Mouse (Mus musculus) thymus, adult 2 months (tissue): ENCODE results near the gene Lamtor2. TPM values are rescaled to one million over a fixed set of nuclear protein-coding genes. Genes with fewer than 3 reads are reported as not detected.
"Not testable (repeated sequence)": the region's sequence is repeated elsewhere in the genome, so short reads cannot be mapped to it uniquely, and the experiment has no call there.

ENCODE experiments used
- DNase-seq: peaks from one replicate; pipeline ENCODE4 v3.0.0; 2021
- H3K27ac ChIP-seq: fragments of 200-500 bp; 2 replicates; pipeline ENCODE4 v1.5.1; 2012; ENCODE audit warnings: low read length, control low read depth; ENCODE audit not compliant: control insufficient read depth, insufficient read depth
- H3K27me3 ChIP-seq: fragments of 200-500 bp; 2 replicates; pipeline ENCODE4 v1.6.1; 2012; ENCODE audit warnings: mild to moderate bottlenecking, low read length, moderate library complexity, mixed read lengths; ENCODE audit not compliant: control insufficient read depth, insufficient read depth
- H3K36me3 ChIP-seq: fragments of 200-500 bp; 2 replicates; pipeline ENCODE4 v1.6.1; 2012; ENCODE audit warnings: mild to moderate bottlenecking, low read length, moderate library complexity; ENCODE audit not compliant: control insufficient read depth, insufficient read depth
- H3K4me1 ChIP-seq: fragments of 200-500 bp; replicated peaks from 2 replicates; pipeline ENCODE4 v1.6.1; 2012; ENCODE audit warnings: low read length; ENCODE audit not compliant: control insufficient read depth, insufficient read depth
- H3K4me3 ChIP-seq: fragments of 200-500 bp; 2 replicates; pipeline ENCODE4 v1.5.1; 2012; ENCODE audit warnings: mild to moderate bottlenecking, low read length, control low read depth, moderate library complexity; ENCODE audit not compliant: control insufficient read depth, insufficient read depth
- CTCF ChIP-seq: fragments of 200-500 bp; IDR thresholded peaks from 2 replicates; pipeline ENCODE4 v1.5.1; 2012; ENCODE audit warnings: mild to moderate bottlenecking, control low read depth, low read length, moderate library complexity, borderline replicate concordance; ENCODE audit not compliant: control insufficient read depth, poor library complexity, insufficient read depth; ENCODE audit errors: extremely low read depth
- POLR2A ChIP-seq: fragments of 200-500 bp; IDR thresholded peaks from 2 replicates; pipeline ENCODE4 v1.6.1; 2012; ENCODE audit warnings: mild to moderate bottlenecking, low read length, control low read depth, moderate library complexity; ENCODE audit not compliant: control insufficient read depth, poor library complexity, insufficient read depth; ENCODE audit errors: extremely low read depth
- WGBS: fragments of 180-500 bp; shearing (Covaris S2); methylation state at CpG from one replicate; pipeline ENCODE4 v1.1.7; 2018; 5-methylcytosine and 5-hydroxymethylcytosine counted together
- polyA plus RNA-seq: library from polyadenylated mRNA; depleted of rRNA; stranded (reverse); fragments of >200 nt; gene quantifications from 2 replicates; pipeline ENCODE4 v1.2.3, GENCODE M21; 2012; rRNA removed

Gene Lamtor2
- 128 and 141 TPM in 2 replicates for polyA plus RNA-seq

- under 1% methylated on average over 48 of the region's 48 CpGs for WGBS
- Histone ChIP-seq H3K4me1 (peaks cover 12% of the 10 kb centered on the region), H3K27me3 (no peaks in the 10 kb centered on the region), H3K27ac (peak within 1 kb of the TSS; percentile 73), H3K36me3 (no peaks in the 10 kb centered on the region; the same call in 1 of the 2 replicates), H3K4me3 (peak within 1 kb of the TSS; percentile 92)
- peak; percentile 95 for DNase-seq
- TF ChIP-seq POLR2A: peak; percentile 72
- TF ChIP-seq CTCF: 0 out of 2 replicates have a peak, but pooled peaks have one; percentile 15
These were observed at the start of gene Lamtor2 for GRCm38 (mm10) chr3:88552676-88553524. Gene Lamtor2, minus strand, starts transcription at chr3:88553074.

GRCm38 (mm10) chr3:88602466-88602865 lies 49.6 kb upstream of the Lamtor2 start:
- DNase-seq: no peak
- H3K27me3 ChIP-seq: no peaks in the 10 kb centered on the region
- 91% methylated on average over 4 of the region's 4 CpGs for WGBS
- TF ChIP-seq POLR2A (no peak), CTCF (no peak)
- H3K27ac ChIP-seq: no peak overlapping the region
- no peaks in the 10 kb centered on the region for H3K36me3 ChIP-seq
- no peak overlapping the region for H3K4me3 ChIP-seq
- no peaks in the 10 kb centered on the region; the same call in 1 of the 2 replicates for H3K4me1 ChIP-seq

- H3K27ac ChIP-seq, H3K36me3 ChIP-seq, DNase-seq, H3K4me3 ChIP-seq, H3K27me3 ChIP-seq: not testable (repeated sequence)
- H3K4me1 ChIP-seq: peaks cover 12% of the 10 kb centered on the region
- WGBS: 97% methylated on average over 4 of the region's 4 CpGs
These were observed 43.7 kb upstream of the Lamtor2 start for GRCm38 (mm10) chr3:88596547-88596946.

GRCm38 (mm10) chr3:88593893-88594580 lies 41.2 kb upstream of the Lamtor2 start:
- H3K27me3 ChIP-seq: no peaks in the 10 kb centered on the region
- no peak for DNase-seq

GRCm38 (mm10) chr3:88592942-88593576 lies 40.2 kb upstream of the Lamtor2 start:
- 8% methylated on average over 10 of the region's 10 CpGs for WGBS
- Histone ChIP-seq H3K36me3 (peaks cover 8% of the 10 kb centered on the region), H3K27me3 (no peaks in the 10 kb centered on the region), H3K4me3 (peak overlapping the region; percentile 95), H3K27ac (peak overlapping the region; percentile 71; the same call in 1 of the 2 replicates), H3K4me1 (peaks cover 12% of the 10 kb centered on the region)
- peak; percentile 51 for DNase-seq
- TF ChIP-seq POLR2A (no peak), CTCF (no peak)

More at GRCm38 (mm10) chr3:88593893-88594580, 41.2 kb upstream of the Lamtor2 start:
- Histone ChIP-seq H3K36me3 (no peaks in the 10 kb centered on the region), H3K4me1 (peaks cover 12% of the 10 kb centered on the region), H3K27ac (no peak overlapping the region), H3K4me3 (no peak overlapping the region)
- no peak for TF ChIP-seq CTCF
- 96% methylated on average over 10 of the region's 10 CpGs for WGBS

DNA sequence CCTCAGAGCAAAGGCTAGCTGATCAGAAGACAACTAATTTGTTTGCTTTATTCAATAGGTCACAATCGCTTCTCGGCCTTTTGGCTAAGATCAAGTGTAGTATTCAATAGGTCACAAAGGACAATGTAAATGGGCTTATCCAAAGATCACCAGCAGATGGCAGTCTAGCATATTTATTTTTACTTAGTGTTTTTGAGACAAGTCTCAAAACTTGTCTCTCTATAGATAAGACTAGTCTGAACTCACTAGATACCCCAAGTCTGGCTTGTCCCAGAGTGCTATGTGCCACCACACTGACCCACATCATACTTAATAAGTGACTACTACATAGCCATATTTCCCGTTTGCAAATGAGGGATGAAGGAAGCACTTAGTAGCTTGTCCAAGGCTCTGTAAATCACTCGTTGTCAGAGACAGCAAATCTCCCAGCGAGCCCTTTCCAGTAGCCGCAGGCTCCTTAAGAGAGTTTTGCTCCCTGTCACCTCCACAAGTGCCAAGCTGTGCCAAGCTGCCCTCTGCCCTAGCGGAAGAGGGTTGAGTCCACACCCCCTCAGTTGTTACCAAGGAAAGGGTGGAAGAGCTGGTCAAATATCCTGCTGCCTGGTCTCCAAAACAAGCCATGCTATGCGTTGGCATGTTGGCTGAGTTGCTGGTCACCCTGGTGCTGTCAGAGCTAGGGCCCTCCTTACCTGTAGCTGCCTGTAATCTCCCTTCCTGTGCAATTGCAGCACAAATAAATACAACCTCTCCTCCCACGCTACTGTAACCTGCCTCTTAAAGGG lies 39.3 kb upstream of the Lamtor2 start:
- Histone ChIP-seq H3K27ac (peak overlapping the region; percentile 71), H3K4me3 (peak overlapping the region; percentile 95), H3K4me1 (peaks cover 12% of the 10 kb centered on the region), H3K36me3 (peaks cover 17% of the 10 kb centered on the region), H3K27me3 (no peaks in the 10 kb centered on the region)
- DNase-seq: peak; percentile 59
- no peak for TF ChIP-seq POLR2A
- 0 out of 2 replicates have a peak, but pooled peaks have one; percentile 47 for TF ChIP-seq CTCF
- 15% methylated on average over 9 of the region's 9 CpGs for WGBS
